Mouse (Mus musculus): ENCODE measurements around the gene Pik3r2. TPM values are rescaled to one million over a fixed set of nuclear protein-coding genes. Genes with fewer than 3 reads are reported as not detected.
A peak's percentile ranks its signal among the peaks of the same experiment; 100 is the strongest.

Gene Pik3r2
- polyA plus RNA-seq, 1 experiment from 2014 or later, result 102 TPM

DNA sequence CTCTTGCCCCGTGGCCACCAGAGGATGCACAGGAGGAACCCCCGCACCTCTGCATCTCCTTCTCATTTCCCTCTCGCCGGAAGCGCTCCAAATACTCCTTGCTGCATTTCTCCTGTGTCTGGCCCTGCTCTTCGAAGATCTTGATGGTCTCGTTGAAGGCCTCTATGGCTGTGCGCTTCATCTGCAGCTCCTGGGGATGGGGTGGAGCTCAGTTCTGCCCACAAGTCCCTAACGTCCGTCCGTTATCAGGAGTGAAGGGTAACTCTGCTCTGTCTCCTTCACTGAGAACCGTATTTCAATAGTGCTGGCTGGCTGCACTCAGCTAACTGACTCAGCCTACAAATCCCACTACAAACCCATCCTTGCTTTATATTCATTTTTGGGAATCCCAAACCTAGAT, 6.7 kb downstream of the Pik3r2 start:
- H3K27ac ChIP-seq (replicated peaks), result no peak overlapping the region
- no peaks in the 10 kb centered on the region for H3K9me3 ChIP-seq (replicated peaks)
- peaks cover 62% of the 10 kb centered on the region for H3K36me3 ChIP-seq
- no peak overlapping the region for H3K4me3 ChIP-seq (replicated peaks)
- H3K4me1 ChIP-seq, result peaks cover 57% of the 10 kb centered on the region
- H3K27me3 ChIP-seq (replicated peaks), result 0 out of 2 replicates have a peak, but pooled peaks cover 4% of the 10 kb centered on the region
- ATAC-seq (ENCODE audit: low FRiP score), result no peak
- H3K4me2 ChIP-seq, result no peak overlapping the region
- WGBS, result 75% methylated on average over 12 of the region's 12 CpGs
- H3K9ac ChIP-seq (replicated peaks), result no peak overlapping the region

DNA sequence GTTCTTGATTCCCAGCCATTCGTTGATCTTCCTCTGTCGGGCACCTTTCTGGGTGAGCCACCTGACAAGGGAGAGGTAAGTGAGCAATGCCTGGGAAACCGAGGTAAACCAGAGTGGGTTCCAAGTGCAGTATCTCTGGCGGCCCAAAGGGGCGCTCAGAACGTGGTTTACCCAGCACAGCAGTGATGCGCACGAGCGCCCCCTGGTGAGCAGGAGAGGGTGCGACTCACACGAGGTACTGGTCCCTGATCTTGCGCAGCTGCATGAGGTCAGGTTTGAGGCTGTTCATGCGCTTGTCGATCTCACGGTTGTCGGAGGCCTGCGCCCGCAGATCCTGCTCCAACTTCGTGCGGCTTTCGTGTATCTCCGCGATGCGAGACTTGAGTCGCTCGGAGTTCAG, 7.2 kb downstream of the Pik3r2 start:
- WGBS, result 8% methylated on average over 26 of the region's 26 CpGs
- Histone ChIP-seq H3K27me3 (replicated peaks) (0 out of 2 replicates have a peak, but pooled peaks cover 4% of the 10 kb centered on the region), H3K36me3 (peaks cover 57% of the 10 kb centered on the region), H3K4me3 (replicated peaks) (no peak overlapping the region), H3K9me3 (replicated peaks) (no peaks in the 10 kb centered on the region), H3K4me2 (no peak overlapping the region), H3K9ac (replicated peaks) (no peak overlapping the region), H3K4me1 (peaks cover 52% of the 10 kb centered on the region), H3K27ac (replicated peaks) (no peak overlapping the region)
- ATAC-seq (ENCODE audit: low FRiP score), result peak; percentile 75

DNA sequence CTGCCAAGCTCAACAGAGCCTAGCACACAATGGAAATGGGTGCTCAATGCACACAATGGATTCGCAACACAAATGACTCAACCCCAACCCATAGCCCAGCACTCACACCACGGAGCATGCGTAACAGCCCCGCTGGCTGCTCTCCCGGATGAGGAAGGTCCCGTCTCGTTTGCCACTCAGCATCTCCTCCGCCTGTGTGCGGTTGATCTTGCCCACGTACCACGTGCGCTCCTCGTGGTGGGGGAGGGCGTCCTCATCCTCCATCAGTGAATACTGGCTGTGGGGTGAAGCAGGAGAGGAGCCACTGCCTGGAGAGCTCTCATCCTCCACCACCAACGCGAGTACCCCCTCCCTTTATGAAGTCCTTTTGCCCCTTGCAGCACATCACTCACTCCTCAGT, 7.6 kb downstream of the Pik3r2 start:
- Histone ChIP-seq H3K4me1 (peaks cover 48% of the 10 kb centered on the region), H3K9ac (replicated peaks) (no peak overlapping the region), H3K36me3 (peaks cover 53% of the 10 kb centered on the region), H3K4me3 (replicated peaks) (no peak overlapping the region), H3K4me2 (no peak overlapping the region), H3K27ac (replicated peaks) (no peak overlapping the region), H3K9me3 (replicated peaks) (no peaks in the 10 kb centered on the region), H3K27me3 (replicated peaks) (0 out of 2 replicates have a peak, but pooled peaks cover 4% of the 10 kb centered on the region)
- 90% methylated on average over 16 of the region's 16 CpGs for WGBS
- peak; percentile 11; the same call in 1 of the 2 replicates for ATAC-seq (ENCODE audit: low FRiP score)

DNA sequence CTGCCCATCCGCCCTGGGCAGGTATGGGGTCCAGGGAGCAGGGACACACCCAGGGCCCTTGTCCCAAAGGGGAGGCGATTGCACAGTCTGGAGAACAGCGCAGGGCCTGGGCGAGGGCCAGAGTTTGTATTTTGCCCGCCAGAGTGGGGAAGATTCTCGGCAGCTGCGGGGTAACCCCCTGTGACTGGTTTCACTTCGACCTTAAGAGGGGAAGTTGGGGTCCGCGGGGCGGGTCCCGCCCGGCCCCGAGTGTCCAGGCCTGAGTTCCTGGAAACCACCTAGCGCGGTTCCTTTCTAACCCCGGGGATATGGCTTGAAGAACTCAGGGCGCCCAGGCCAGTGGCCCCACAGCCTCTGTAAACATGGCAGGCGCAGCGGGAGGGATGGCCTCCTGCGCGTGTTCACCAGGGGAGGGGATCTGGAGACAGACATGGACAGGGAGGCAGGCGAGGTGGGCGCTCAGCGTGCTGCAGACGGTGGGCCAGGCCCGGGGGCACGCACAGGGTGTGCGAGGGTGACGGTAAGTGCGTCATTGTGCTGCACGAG, 8.2 kb downstream of the Pik3r2 start:
- Histone ChIP-seq H3K36me3 (peaks cover 51% of the 10 kb centered on the region), H3K9me3 (replicated peaks) (no peaks in the 10 kb centered on the region), H3K27ac (replicated peaks) (no peak overlapping the region), H3K4me1 (peaks cover 41% of the 10 kb centered on the region), H3K4me2 (no peak overlapping the region), H3K4me3 (replicated peaks) (no peak overlapping the region), H3K9ac (replicated peaks) (no peak overlapping the region), H3K27me3 (replicated peaks) (0 out of 2 replicates have a peak, but pooled peaks cover 4% of the 10 kb centered on the region)
- 93% methylated on average over 32 of the region's 32 CpGs for WGBS
- peak; percentile 7; the same call in 1 of the 2 replicates for ATAC-seq (ENCODE audit: low FRiP score)

DNA sequence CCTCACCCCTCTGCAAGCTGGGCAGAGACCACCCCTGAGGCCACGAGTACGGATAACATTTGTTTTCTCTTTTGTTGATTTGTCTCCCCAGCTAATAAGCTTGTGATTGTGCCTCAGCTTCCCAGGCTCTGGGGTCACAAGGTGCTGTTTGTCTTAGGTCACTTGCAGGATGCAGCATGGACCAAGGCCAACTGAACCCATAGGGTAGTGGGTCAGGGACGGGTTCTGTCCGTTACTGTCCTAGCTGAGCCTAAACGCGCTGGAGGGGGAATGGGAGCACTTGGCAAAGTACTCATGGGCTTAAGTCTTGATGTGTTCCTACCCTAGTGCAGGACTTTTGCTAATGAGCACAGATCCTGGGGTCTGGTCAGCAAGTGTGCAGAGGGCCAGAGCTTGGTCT, 9.0 kb downstream of the Pik3r2 start:
- 0 out of 2 replicates have a peak, but pooled peaks cover 4% of the 10 kb centered on the region for H3K27me3 ChIP-seq (replicated peaks)
- H3K9ac ChIP-seq (replicated peaks), result no peak overlapping the region
- H3K4me2 ChIP-seq, result no peak overlapping the region
- H3K4me3 ChIP-seq (replicated peaks), result no peak overlapping the region
- H3K36me3 ChIP-seq, result peaks cover 44% of the 10 kb centered on the region
- no peak for ATAC-seq (ENCODE audit: low FRiP score)
- H3K9me3 ChIP-seq (replicated peaks), result no peaks in the 10 kb centered on the region
- WGBS, result 83% methylated on average over 6 of the region's 6 CpGs
- peaks cover 33% of the 10 kb centered on the region for H3K4me1 ChIP-seq
- H3K27ac ChIP-seq (replicated peaks), result no peak overlapping the region

DNA sequence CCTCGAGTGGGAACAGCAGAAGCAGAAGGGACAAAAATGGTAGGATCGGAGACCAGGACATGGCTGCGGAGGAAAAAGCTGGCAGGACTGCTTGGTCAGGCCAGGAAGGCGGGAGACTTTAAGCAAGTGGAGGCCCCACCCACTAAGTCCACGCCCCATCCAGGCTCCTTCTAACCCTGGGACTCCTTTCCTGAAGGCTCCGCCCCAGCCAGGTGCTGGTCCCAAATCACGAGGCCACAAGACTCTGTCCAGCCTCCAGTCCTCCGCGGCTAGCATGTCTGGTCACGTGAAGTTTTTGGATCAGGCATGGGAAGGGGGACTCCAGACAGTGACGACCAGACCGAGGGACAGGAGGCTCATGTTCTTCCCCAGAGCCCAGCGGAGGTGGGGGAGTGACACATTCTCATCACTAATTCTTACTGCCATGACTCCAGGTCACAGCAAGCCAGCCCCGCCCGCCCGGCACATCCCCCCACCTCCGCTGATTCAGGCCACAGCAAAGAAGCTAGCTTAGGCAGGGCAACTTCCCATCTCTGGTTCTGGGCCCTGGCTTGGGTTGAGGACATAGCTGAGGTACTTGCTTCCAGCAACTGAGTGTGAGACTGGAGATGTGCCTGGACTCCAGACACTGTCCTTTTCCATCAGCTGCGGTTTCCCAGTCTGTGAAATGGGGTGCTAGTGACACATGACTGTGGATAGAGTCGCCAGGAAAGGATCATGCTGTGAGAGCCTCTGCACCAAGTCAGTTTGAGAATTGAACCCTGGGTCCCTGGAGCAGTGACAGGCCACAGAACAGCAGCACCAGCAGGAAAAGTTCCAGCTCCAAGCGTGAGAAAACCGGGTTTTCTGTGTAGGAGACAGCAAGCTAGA, 9.7 kb downstream of the Pik3r2 start:
- no peak for ATAC-seq (ENCODE audit: low FRiP score)
- H3K4me1 ChIP-seq, result peaks cover 26% of the 10 kb centered on the region

DNA sequence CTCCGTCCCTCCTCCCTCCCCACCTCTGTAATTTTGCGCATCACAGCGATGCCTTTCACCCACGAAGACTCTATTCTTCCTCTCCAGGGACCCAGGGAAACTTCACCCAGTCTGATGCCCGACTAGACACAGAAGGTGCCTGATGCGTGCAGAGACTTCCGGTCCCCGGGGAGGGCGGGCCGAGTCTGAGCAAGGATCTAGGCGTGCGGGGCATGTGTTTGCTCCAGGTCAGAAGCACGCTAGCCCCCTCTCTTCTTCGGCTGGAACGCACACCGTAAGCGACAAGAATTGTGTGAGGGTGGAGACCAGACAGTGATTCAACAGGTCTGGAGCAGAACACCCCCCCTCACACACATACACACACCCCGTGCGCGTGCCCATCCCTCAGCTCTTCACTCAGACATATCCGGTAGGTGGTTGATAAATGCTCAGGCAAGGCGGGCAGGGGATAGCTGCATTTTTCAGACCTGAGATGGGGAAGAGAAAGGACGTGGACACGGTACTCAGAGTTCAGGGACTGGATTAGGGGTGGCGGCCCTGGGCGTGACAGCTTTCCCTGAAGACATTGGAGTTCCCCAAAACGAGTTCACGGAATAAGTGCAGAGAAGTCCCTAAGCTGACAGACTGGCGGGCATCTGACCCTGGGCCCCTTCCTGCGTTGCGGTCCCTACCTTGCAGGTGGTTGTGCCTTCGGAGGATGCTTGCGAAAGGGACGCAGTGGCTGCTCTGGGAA, 10.5 kb downstream of the Pik3r2 start:
- 2% methylated on average over 34 of the region's 34 CpGs for WGBS
- peak overlapping the region; percentile 34 for H3K9ac ChIP-seq (replicated peaks)
- 0 out of 2 replicates have a peak, but pooled peaks cover 4% of the 10 kb centered on the region for H3K27me3 ChIP-seq (replicated peaks)
- no peak for ATAC-seq (ENCODE audit: low FRiP score)
- H3K4me1 ChIP-seq, result peaks cover 32% of the 10 kb centered on the region
- peak overlapping the region; percentile 56 for H3K4me2 ChIP-seq
- no peaks in the 10 kb centered on the region for H3K9me3 ChIP-seq (replicated peaks)
- peaks cover 29% of the 10 kb centered on the region for H3K36me3 ChIP-seq
- H3K27ac ChIP-seq (replicated peaks), result no peak overlapping the region
- H3K4me3 ChIP-seq (replicated peaks), result peak overlapping the region; percentile 30

More for the DNA sequence above, 9.7 kb downstream of the Pik3r2 start:
- Histone ChIP-seq H3K36me3 (peaks cover 37% of the 10 kb centered on the region), H3K9me3 (replicated peaks) (no peaks in the 10 kb centered on the region), H3K27ac (replicated peaks) (no peak overlapping the region), H3K4me3 (replicated peaks) (peak overlapping the region; percentile 30), H3K9ac (replicated peaks) (0 out of 2 replicates have a peak overlapping the region, but pooled peaks have one; percentile 34), H3K27me3 (replicated peaks) (0 out of 2 replicates have a peak, but pooled peaks cover 4% of the 10 kb centered on the region), H3K4me2 (peak overlapping the region; percentile 56)
- WGBS, result 11% methylated on average over 21 of the region's 21 CpGs

DNA sequence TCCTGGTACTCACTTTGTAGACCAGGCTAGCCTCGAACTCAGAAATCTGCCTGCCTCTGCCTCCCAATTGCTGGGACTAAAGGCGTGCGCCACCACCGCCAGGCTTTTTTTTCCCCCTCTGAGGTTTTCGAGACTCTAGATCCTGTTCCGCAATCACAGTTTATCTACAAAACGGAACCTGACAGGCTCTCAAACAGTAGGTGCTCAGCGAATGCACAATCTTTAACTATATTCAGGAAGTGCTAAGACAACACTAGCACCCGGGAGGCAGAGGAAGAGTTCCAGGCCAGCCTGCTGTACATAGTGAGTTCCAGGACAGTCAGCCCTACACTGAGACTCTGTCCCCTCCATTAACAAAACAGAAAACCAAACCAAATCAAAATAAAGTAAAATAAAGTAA, 11.2 kb downstream of the Pik3r2 start:
- H3K27ac ChIP-seq (replicated peaks), result no peak overlapping the region
- peaks cover 23% of the 10 kb centered on the region for H3K36me3 ChIP-seq
- H3K27me3 ChIP-seq (replicated peaks), result 0 out of 2 replicates have a peak, but pooled peaks cover 4% of the 10 kb centered on the region
- no peak overlapping the region for H3K4me3 ChIP-seq (replicated peaks)
- H3K9ac ChIP-seq (replicated peaks), result no peak overlapping the region
- peak overlapping the region; percentile 56 for H3K4me2 ChIP-seq
- ATAC-seq (ENCODE audit: low FRiP score), result no peak
- no peaks in the 10 kb centered on the region for H3K9me3 ChIP-seq (replicated peaks)
- peaks cover 34% of the 10 kb centered on the region for H3K4me1 ChIP-seq
- WGBS, result 80% methylated on average over 9 of the region's 9 CpGs

DNA sequence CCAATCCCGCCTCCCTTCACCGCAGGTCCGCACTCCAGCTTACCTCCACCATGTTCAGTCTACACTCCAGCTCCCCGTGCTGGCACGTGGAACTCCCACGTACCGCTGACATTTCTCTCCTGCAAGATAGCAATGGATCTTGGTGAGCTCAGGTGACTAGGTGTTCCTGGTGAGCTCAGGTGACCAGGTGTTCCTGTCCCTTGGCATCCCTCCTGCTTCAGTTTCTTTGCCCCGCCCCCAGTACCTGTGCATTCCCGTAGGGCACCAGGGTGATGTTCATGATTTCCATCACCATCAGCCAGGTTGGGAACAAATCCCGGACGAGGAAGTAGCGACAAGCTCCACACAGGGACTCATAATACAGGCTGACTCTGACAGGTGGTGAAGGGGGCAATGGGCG, 11.8 kb downstream of the Pik3r2 start:
- Histone ChIP-seq H3K27ac (replicated peaks) (no peak overlapping the region), H3K27me3 (replicated peaks) (0 out of 2 replicates have a peak, but pooled peaks cover 4% of the 10 kb centered on the region), H3K4me1 (peaks cover 40% of the 10 kb centered on the region), H3K9ac (replicated peaks) (no peak overlapping the region), H3K36me3 (peaks cover 16% of the 10 kb centered on the region), H3K4me2 (no peak overlapping the region), H3K9me3 (replicated peaks) (no peaks in the 10 kb centered on the region), H3K4me3 (replicated peaks) (no peak overlapping the region)
- 96% methylated on average over 13 of the region's 13 CpGs for WGBS
- ATAC-seq (ENCODE audit: low FRiP score), result no peak

DNA sequence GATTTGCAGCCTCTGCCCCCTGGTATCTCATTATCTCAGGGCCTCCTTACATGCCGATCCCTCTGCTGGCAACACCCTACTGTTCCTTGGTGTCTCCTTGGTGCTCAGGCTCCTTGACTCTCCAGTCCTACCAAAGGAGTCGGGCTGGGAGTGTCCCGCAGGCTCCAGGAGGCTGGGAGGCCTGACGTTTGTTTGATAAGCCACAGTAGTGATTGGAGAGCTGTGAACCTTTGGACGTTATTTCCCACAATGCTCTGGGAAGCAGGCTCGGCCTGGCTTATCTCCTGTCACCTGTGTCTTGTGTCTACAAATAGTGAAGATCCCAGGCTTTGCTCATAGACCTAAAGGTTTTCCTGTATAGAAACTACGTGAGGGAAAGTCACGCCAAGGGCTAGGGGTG, 12.5 kb downstream of the Pik3r2 start:
- ATAC-seq (ENCODE audit: low FRiP score), result no peak
- H3K4me2 ChIP-seq, result no peak overlapping the region
- no peak overlapping the region for H3K27ac ChIP-seq (replicated peaks)
- no peaks in the 10 kb centered on the region for H3K9me3 ChIP-seq (replicated peaks)
- H3K9ac ChIP-seq (replicated peaks), result no peak overlapping the region
- H3K4me1 ChIP-seq, result peaks cover 40% of the 10 kb centered on the region
- H3K36me3 ChIP-seq, result peaks cover 13% of the 10 kb centered on the region
- H3K4me3 ChIP-seq (replicated peaks), result no peak overlapping the region
- 0 out of 2 replicates have a peak, but pooled peaks cover 4% of the 10 kb centered on the region for H3K27me3 ChIP-seq (replicated peaks)
- 85% methylated on average over 8 of the region's 8 CpGs for WGBS

DNA sequence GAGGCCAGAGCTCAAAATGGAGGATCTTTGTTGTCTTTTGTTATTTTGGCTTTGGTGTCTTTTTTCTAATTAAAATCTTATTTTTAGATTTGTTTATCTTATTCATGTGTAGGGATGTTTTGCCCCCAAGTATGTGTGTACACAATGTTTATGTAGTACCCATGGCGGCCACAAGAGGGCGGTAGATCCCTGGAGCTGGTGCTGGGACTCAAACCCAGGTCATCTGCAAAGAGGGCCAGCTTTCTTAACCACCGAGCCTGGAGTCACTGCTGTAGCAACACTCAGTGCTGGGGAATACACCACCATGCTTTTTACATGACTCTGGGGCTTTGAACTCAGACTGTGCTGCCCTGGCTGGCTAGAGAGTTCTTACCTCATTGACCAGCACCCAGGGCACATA, 13.2 kb downstream of the Pik3r2 start:
- H3K27me3 ChIP-seq (replicated peaks), result 0 out of 2 replicates have a peak, but pooled peaks cover 4% of the 10 kb centered on the region
- ATAC-seq (ENCODE audit: low FRiP score), result no peak
- no peak overlapping the region for H3K4me3 ChIP-seq (replicated peaks)
- no peak overlapping the region for H3K27ac ChIP-seq (replicated peaks)
- WGBS, result 5% methylated on average over 3 of the region's 3 CpGs
- no peaks in the 10 kb centered on the region for H3K9me3 ChIP-seq (replicated peaks)
- no peak overlapping the region for H3K9ac ChIP-seq (replicated peaks)
- no peak overlapping the region for H3K4me2 ChIP-seq
- H3K4me1 ChIP-seq, result peaks cover 45% of the 10 kb centered on the region
- H3K36me3 ChIP-seq, result peaks cover 12% of the 10 kb centered on the region
